Mouse (Mus musculus) stomach, embryonic 14.5 days (tissue): ENCODE measurements around the gene Esr2. TPM values are rescaled to one million over a fixed set of nuclear protein-coding genes. Genes with fewer than 3 reads are reported as not detected.

ENCODE experiments used
- ATAC-seq: fragments of 200-750 bp; cut with Nextera tagmentation; 2 replicates; pipeline ENCODE4 v1.8.0; 2017; ENCODE audit warnings: low read depth, moderate TSS enrichment; ENCODE audit not compliant: insufficient number of reproducible peaks, insufficient read depth, low FRiP score
- H3K27ac ChIP-seq: fragments of 300-500 bp; sonication (generic); 2 replicates; pipeline ENCODE4 v1.5.1; 2014; ENCODE audit warnings: mild to moderate bottlenecking, low read length, moderate library complexity, mixed read lengths
- H3K27me3 ChIP-seq: fragments of 300-500 bp; sonication (generic); 2 replicates; pipeline ENCODE4 v1.6.1; 2014; ENCODE audit warnings: low read length, control low read depth, mixed read lengths; ENCODE audit not compliant: control insufficient read depth, insufficient read depth
- H3K36me3 ChIP-seq: fragments of 300-500 bp; sonication (generic); 2 replicates; pipeline ENCODE4 v1.6.1; 2014; ENCODE audit warnings: mild to moderate bottlenecking, control low read depth, low read length, moderate library complexity, mixed read lengths; ENCODE audit not compliant: control insufficient read depth, insufficient read depth
- H3K4me1 ChIP-seq: fragments of 300-500 bp; sonication (generic); 2 replicates; pipeline ENCODE4 v1.6.1; 2014; ENCODE audit warnings: low read length, control low read depth, mixed read lengths; ENCODE audit not compliant: control insufficient read depth, insufficient read depth
- H3K4me2 ChIP-seq: fragments of 300-500 bp; sonication (generic); replicated peaks from 2 replicates; pipeline ENCODE4 v1.6.1; 2014; ENCODE audit warnings: low read depth, low read length, control low read depth
- H3K4me3 ChIP-seq: fragments of 300-500 bp; sonication (generic); 2 replicates; pipeline ENCODE4 v1.5.1; 2014; ENCODE audit warnings: low read depth, low read length, control low read depth
- H3K9ac ChIP-seq: fragments of 300-500 bp; sonication (generic); replicated peaks from 2 replicates; pipeline ENCODE4 v1.6.1; 2014; ENCODE audit warnings: low read depth, mild to moderate bottlenecking, control low read depth, low read length, moderate library complexity, mixed read lengths
- H3K9me3 ChIP-seq: fragments of 300-500 bp; sonication (generic); 2 replicates; pipeline ENCODE4 v1.6.1; 2016; ENCODE audit warnings: low read depth, low read length, control low read depth; ENCODE audit not compliant: control insufficient read depth
- WGBS: fragments of 180-500 bp; shearing (Covaris S2); extraction: QIAGEN DNeasy Blood & Tissue Kit; methylation state at CpG from one replicate; pipeline ENCODE4 v1.1.7; 2014; 5-methylcytosine and 5-hydroxymethylcytosine counted together
- polyA plus RNA-seq: library from polyadenylated mRNA; unstranded; fragments of >200 nt; fragmentation: Nextera tagmentation; extraction: Ambion mirVana; gene quantifications from 2 replicates; pipeline ENCODE4 v1.2.1, GENCODE M21; 2014

Gene Esr2
- polyA plus RNA-seq, 1 experiment from 2014 or later, result 0.19 TPM

GRCm38 (mm10) chr12:76132591-76132990, 44.5 kb downstream of the Esr2 start:
- no peaks in the 10 kb centered on the region for H3K36me3 ChIP-seq
- no peak overlapping the region for H3K4me3 ChIP-seq
- H3K9me3 ChIP-seq, result no peaks in the 10 kb centered on the region
- H3K27me3 ChIP-seq, result no peaks in the 10 kb centered on the region
- H3K4me2 ChIP-seq, result no peak overlapping the region
- H3K9ac ChIP-seq, result no peak overlapping the region
- no peaks in the 10 kb centered on the region for H3K4me1 ChIP-seq
- no peak for ATAC-seq
- H3K27ac ChIP-seq, result no peak overlapping the region
- WGBS, result 67% methylated on average over 4 of the region's 4 CpGs

- Histone ChIP-seq H3K9me3 (no peaks in the 10 kb centered on the region), H3K4me2 (no peak overlapping the region), H3K4me3 (no peak overlapping the region), H3K27me3 (no peaks in the 10 kb centered on the region), H3K36me3 (no peaks in the 10 kb centered on the region), H3K27ac (no peak overlapping the region), H3K9ac (no peak overlapping the region), H3K4me1 (no peaks in the 10 kb centered on the region)
- no peak for ATAC-seq
- 85% methylated on average over 6 of the region's 6 CpGs for WGBS
Measured at GRCm38 (mm10) chr12:76130891-76131290, 46.2 kb downstream of the Esr2 start.

- no peak overlapping the region for H3K9ac ChIP-seq
- H3K27me3 ChIP-seq, result no peaks in the 10 kb centered on the region
- 24% methylated on average over 4 of the region's 4 CpGs for WGBS
- H3K4me1 ChIP-seq, result no peaks in the 10 kb centered on the region
- H3K4me2 ChIP-seq, result no peak overlapping the region
- no peak overlapping the region for H3K27ac ChIP-seq
- H3K9me3 ChIP-seq, result no peaks in the 10 kb centered on the region
- H3K4me3 ChIP-seq, result no peak overlapping the region
- ATAC-seq, result no peak
- no peaks in the 10 kb centered on the region for H3K36me3 ChIP-seq
Measured at GRCm38 (mm10) chr12:76130281-76130680, 46.8 kb downstream of the Esr2 start.

GRCm38 (mm10) chr12:76128831-76129230, 48.2 kb downstream of the Esr2 start:
- no peaks in the 10 kb centered on the region for H3K36me3 ChIP-seq
- H3K27ac ChIP-seq, result no peak overlapping the region
- no peaks in the 10 kb centered on the region for H3K4me1 ChIP-seq
- no peaks in the 10 kb centered on the region for H3K27me3 ChIP-seq
- H3K9ac ChIP-seq, result no peak overlapping the region
- H3K4me2 ChIP-seq, result no peak overlapping the region
- no peaks in the 10 kb centered on the region for H3K9me3 ChIP-seq
- WGBS, result 81% methylated on average over 10 of the region's 10 CpGs
- H3K4me3 ChIP-seq, result no peak overlapping the region
- ATAC-seq, result no peak

- no peaks in the 10 kb centered on the region for H3K36me3 ChIP-seq
- H3K4me3 ChIP-seq, result no peak overlapping the region
- no peak overlapping the region for H3K9ac ChIP-seq
- no peak overlapping the region for H3K27ac ChIP-seq
- 52% methylated on average over 3 of the region's 3 CpGs for WGBS
- ATAC-seq, result no peak
- H3K9me3 ChIP-seq, result no peaks in the 10 kb centered on the region
- no peaks in the 10 kb centered on the region for H3K27me3 ChIP-seq
- H3K4me2 ChIP-seq, result no peak overlapping the region
- no peaks in the 10 kb centered on the region for H3K4me1 ChIP-seq
Measured at GRCm38 (mm10) chr12:76128306-76128705, 48.8 kb downstream of the Esr2 start.

- 86% methylated on average over 6 of the region's 6 CpGs for WGBS
- ATAC-seq, result no peak
- Histone ChIP-seq H3K27ac (no peak overlapping the region), H3K4me2 (no peak overlapping the region), H3K9ac (no peak overlapping the region), H3K4me3 (no peak overlapping the region), H3K27me3 (no peaks in the 10 kb centered on the region), H3K36me3 (no peaks in the 10 kb centered on the region), H3K4me1 (no peaks in the 10 kb centered on the region), H3K9me3 (no peaks in the 10 kb centered on the region)
Measured at GRCm38 (mm10) chr12:76123223-76123622, 53.8 kb downstream of the Esr2 start.

- 56% methylated on average over 4 of the region's 4 CpGs for WGBS
- Histone ChIP-seq H3K36me3 (no peaks in the 10 kb centered on the region), H3K9me3 (no peaks in the 10 kb centered on the region), H3K9ac (no peak overlapping the region), H3K27me3 (no peaks in the 10 kb centered on the region), H3K4me3 (no peak overlapping the region), H3K4me2 (no peak overlapping the region), H3K4me1 (no peaks in the 10 kb centered on the region), H3K27ac (no peak overlapping the region)
- no peak for ATAC-seq
Measured at GRCm38 (mm10) chr12:76117632-76118153, 59.4 kb downstream of the Esr2 start.

GRCm38 (mm10) chr12:76116577-76116976, 60.5 kb downstream of the Esr2 start:
- Histone ChIP-seq H3K4me1 (no peaks in the 10 kb centered on the region), H3K9me3 (no peaks in the 10 kb centered on the region), H3K36me3 (no peaks in the 10 kb centered on the region), H3K4me2 (no peak overlapping the region), H3K9ac (no peak overlapping the region), H3K27ac (no peak overlapping the region), H3K27me3 (no peaks in the 10 kb centered on the region), H3K4me3 (no peak overlapping the region)
- WGBS, result 70% methylated on average over 4 of the region's 4 CpGs
- ATAC-seq, result no peak

- Histone ChIP-seq H3K27ac (no peak overlapping the region), H3K4me3 (no peak overlapping the region), H3K27me3 (no peaks in the 10 kb centered on the region), H3K9ac (no peak overlapping the region), H3K4me2 (no peak overlapping the region), H3K4me1 (no peaks in the 10 kb centered on the region), H3K36me3 (peaks cover 9% of the 10 kb centered on the region; the same call in 1 of the 2 replicates), H3K9me3 (no peaks in the 10 kb centered on the region)
- WGBS, result 85% methylated on average over 3 of the region's 3 CpGs
- no peak for ATAC-seq
Measured at GRCm38 (mm10) chr12:76111046-76111445, 66.0 kb downstream of the Esr2 start.
